Mouse (Mus musculus) spleen, postnatal 10 days (tissue): ENCODE data around the gene Aptx.

Experiments
- DNase-seq, 2 experiments: peaks; one replicate each; pipeline ENCODE4 v3.0.0; 2021 to 2022; ENCODE audit warnings: low spot score in 2 of 2

Gene Aptx

GRCm38 (mm10) chr4:40702797-40703709 lies at the start of gene Aptx:
Gene Aptx, minus strand, starts transcription at chr4:40703194.
- DNase-seq = peak; percentile 92 to 95

DNA sequence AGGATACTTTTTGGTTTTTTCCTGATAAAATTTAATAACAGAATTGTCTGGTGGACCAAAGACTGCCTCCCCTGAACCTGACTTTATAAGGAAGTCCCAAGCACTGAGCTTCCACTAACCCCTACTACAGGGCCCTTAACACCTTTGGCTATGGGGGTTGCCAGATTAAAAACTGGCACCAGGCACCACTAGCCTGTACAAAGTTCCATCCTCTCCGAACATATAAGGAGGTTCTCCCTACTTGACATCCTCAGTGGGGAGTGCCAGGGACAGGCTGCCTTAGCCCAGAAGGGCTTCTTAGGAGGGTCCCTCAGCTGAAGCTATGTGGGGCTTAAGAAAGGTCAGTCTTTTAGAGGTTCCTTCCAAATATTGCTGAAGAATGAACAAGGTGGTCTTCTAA lies 32.4 kb upstream of the Aptx start:
- DNase-seq = no peak

GRCm38 (mm10) chr4:40731262-40731661 lies 28.3 kb upstream of the Aptx start:
- DNase-seq = no peak

GRCm38 (mm10) chr4:40727247-40727646 lies 24.3 kb upstream of the Aptx start:
- DNase-seq = no peak

- no peak for DNase-seq
Measured at GRCm38 (mm10) chr4:40725554-40725953, 22.6 kb upstream of the Aptx start.

DNA sequence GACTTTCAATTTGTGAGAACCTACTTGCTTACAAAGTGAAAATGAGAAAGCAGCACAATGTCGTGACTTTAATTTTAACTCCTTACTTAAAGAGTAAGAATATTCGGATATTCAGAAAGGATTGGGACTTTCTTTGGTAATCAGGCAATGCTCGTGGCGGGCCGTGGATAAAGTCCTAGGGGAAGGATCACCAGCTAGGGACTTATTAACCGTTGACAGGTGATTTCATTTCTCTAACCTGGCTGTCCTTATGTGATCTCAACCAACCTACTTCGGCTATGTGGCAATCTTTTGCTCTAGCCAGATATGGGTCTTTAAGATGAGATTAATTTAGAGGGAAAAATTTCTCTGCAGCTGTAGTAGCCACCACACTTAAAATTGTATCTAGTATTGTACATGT lies 22.1 kb upstream of the Aptx start:
- DNase-seq = no peak

GRCm38 (mm10) chr4:40722687-40723460 lies 19.9 kb upstream of the Aptx start:
- peak; percentile 71 to 75 for DNase-seq

DNA sequence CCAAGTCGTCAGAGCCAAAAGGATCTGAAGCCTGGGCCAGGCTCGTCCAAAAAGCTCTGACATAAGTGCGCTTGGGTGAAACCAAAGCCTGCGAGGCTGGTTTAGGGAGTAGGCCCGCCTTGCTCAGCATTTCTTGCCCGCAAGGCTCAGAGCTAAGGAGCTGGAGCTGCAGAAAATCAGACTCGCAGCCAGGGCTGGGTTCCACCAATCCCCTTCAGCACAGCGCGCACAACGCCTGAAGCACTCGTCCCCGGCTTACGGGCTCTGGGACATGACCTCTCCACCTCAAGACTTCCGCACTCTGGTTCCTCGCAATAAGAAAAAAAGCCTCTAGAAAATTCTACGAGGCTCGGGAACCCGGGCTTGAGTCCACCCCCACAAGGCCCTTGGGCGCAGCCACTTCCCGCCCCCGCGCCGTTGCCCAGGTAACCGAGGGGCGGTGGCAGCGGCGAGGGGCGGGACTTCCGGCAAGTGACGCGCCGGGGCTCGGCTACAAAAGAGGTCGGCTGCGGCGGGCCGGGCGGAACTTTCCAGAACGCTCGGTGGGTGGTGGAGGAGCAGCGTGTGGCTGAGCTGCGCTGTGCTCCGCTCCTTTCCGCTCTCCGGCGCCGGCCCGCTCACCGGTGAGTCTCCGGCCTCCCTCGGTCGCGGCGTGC lies 19.1 kb upstream of the Aptx start, which contains the start of gene Dnaja1:
Dnaja1 (plus strand) TSS at position 140 of the 656 bp plus-strand sequence.
- peak; percentile 99 for DNase-seq

DNA sequence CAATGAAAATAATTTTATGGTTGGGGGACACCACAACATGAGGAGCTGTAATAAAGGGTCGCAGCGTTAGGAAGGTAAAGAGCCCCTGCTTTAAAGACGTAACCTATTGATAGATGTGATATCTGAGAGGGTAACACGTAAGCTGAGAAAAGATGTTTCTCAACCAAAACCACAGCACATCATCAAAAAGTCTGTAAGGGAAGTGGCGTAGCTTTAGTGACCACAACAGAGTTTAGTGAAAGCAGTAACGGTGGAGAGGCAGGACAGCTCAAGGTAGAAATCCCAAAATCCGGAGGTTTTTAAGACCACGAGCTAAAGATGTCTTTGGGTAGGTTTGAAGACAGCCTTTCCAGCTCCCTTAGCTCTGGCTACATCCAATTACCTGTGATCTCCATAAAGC lies 17.9 kb upstream of the Aptx start:
- DNase-seq = no peak

DNA sequence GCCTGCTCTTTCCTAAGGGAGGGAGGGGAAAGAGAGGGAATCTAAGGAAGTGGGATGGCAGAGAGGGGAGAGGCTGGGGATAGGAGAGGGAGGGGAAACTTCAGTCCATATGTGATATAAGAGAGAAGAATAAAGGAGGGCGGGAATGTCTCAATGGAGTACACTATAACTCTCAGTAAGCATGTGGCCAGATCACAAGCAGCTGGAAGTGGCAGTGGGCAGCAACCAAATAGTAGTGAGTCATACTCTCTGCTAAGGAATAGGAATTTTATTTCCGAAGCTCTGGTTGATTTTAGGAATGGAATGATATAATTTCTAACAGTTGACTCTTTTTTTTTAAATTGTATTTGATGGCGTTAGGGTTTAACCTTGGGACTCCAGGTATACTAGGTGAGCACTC lies 14.1 kb upstream of the Aptx start:
- no peak for DNase-seq

DNA sequence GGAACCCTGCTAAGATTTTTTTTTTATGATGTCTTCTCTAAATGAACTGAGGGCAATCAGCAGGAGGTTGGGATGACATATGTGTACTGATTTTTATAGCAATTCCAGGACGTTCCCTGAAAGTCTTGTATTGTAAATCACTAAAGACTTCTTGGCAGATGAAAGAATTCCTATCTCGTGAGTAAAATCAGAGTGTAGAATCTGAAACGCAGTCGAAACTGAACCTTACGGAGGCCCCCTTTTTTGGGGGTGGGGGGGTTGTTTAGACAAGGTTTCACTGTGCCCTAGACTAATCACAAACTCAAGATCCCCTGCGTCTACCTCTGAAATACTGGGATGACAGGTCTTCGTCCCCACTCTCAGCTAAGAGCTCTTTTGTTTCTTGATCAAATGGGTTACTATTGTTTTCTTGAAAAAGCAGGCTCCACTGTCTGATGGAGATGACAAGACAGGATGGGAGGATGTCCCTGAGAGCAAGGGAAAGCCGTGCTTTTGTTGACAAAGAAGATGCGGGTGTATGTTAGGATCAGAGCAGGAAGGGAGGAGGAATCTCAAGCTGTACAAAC lies 799 bp upstream of the Aptx start:
- DNase-seq = no peak

- no peak for DNase-seq
Measured at GRCm38 (mm10) chr4:40701796-40702195, 1.2 kb downstream of the Aptx start.

DNA sequence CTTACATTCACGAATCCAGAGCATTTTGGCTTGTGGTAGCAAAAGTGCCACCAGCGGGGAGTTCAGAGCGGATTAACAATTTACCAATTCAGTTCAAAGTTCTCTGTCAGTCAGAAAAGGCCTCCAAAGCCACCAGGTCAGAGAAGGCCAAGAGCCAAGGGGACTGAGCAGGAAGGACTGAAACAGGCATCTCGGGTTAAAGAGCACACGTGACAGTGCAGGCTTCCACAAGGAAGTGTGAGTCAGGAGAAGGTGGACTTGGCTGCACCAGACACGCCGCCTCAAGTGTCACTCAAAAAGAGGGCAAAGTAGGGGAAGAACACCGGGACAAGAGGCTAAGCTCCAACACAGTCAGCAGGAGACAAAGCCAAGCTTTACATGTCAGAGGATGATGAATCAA lies 2.8 kb downstream of the Aptx start:
- no peak for DNase-seq

DNA sequence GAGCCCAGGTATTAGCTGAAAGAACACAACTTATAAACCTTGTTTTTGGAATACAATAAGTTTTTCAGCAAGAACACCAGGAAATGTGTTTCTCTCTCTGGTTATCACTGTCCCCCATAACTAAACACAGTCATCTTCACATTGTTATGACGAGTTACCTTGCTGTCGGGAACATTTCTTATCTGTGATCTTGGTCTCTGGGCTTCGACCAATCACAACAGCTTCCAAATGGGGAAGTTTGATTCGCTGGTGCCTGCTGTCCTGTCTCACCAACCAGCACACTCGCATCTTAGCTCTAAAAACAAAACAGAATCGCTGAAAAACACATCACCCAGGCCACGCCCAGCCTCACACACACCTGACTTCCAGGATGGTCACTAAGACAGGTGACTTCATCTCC lies 5.9 kb downstream of the Aptx start:
- DNase-seq = no peak

GRCm38 (mm10) chr4:40691100-40691499 lies 11.9 kb downstream of the Aptx start:
- no peak for DNase-seq

DNA sequence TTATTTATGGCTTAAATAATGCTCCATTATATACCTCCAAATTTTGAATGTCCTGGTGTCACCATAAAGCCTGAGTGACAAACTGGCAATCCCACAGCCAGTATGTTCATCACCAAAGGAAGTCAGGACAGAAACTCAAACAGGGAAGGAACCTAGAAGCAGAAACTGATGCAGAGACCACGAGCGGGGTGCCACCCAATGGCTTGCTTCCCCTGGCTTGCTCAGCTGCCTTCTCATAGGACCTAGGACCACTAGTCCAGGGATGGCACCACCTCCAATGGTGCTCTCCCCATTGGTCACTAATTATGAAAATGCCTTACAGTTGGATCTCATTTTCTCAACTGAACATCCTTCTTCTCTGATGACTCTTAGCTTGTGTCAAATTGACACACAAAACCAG lies 19.7 kb downstream of the Aptx start:
- DNase-seq = no peak

DNA sequence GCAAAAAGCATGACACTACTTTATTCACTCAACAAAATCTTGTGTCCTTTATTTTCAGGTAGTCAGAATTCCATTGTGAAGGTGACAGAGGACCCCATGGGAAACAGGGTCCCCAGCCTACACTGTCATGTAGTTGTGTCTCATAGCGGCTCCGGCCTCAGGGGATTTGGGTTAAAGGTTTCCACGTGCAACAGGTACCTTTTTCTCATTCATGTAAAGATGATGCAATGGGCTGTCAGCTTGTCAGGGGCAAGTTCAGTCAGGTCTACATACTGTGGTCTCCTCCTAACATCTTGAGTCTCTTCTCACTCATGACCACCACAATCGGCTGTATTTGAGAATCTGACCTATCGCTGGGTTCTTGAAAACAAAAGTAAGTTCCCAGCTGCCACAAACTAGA lies 20.6 kb downstream of the Aptx start:
- DNase-seq = no peak

GRCm38 (mm10) chr4:40681908-40682307 lies 21.1 kb downstream of the Aptx start:
- peak; percentile 33 to 64 for DNase-seq

GRCm38 (mm10) chr4:40680250-40680860 lies 22.6 kb downstream of the Aptx start:
- peak in 1 of 2 experiments; percentile 50 for DNase-seq

DNA sequence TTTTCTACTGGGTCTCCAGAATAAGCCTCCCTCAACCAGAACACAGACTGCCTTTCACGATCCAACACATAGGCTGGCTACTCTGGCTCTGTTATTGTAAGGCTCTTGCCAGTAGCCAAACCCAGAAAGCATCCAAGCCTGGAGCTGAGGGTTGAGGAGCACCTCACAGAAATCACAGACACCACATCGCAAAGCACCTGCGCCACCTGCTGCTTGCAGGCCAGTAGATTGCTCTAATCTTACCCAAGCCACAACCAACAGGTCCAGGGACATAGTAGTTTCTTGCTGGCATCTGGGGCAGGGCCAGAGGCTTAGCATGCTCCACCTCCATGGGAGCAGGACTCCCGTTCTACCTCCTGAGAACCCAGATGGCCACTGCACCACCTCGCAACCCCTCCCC lies 25.9 kb downstream of the Aptx start:
- no peak for DNase-seq

DNA sequence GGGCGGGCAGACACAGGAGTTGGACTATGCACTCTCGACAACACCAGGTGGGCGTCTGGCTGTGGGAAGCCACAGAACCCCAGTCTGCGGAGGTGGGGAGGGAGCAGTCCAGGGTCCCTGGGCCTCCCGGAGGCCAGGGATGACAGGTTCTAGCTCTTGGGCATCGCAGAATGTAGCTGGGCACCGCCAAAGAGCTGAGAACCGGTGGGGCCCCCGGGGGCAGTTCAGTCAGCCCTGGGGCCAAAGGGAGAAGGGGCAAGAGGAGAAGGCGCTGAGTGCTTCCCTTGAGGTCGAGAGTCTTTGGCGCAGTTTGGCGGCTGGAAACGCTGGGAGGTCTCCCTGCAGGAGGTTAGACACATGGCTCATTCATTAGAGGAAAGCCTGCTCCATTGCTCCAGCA lies 26.7 kb downstream of the Aptx start:
- no peak for DNase-seq

DNA sequence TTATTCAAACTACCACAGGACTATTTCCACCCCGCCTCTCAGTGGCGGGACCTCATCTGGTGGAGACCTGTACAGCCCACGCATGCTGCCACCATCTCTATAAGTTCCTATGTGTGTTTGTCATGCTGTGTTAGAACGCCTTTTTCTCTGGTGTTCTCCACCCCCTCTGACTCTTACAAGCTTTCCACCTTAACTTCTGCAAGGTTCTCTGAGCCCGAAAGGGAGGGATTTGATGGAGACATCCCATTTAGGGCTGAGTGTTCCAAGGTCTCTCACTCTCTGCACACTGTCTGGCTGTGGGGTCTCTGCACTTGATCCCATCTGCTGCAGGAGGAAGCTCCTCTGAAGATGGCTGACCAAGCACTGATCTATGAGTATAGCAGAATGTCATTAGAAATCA lies 29.5 kb downstream of the Aptx start:
- DNase-seq = no peak
